Mouse (Mus musculus) retina, embryonic 14.5 days (tissue): ENCODE measurements around the gene Leap2.

ENCODE experiments used
- DNase-seq: peaks from one replicate; pipeline ENCODE4 v3.0.0-alpha.2; 2015; ENCODE audit warnings: low spot score

Gene Leap2

DNA sequence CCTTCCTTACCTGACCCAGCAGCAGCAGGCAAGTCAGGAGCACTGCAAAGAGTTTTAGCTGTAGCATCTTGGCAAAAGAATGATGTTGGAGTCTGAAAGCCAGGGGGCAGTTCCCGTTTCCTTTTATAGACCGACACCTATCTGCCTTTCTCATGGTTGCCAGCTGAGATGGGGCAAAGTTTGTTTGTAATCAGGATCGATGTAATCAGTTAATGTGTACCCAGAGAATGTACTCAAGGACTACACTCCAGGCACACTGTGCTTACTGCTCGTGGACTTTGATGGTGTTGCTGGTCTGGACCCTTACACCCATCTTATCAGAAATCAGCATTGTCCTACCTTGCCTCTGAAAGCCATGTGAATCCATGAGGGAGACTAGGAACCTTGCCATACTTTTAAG is at the start of gene Leap2:
Gene Leap2 (minus strand): TSS at position 135 of the 400 bp plus-strand sequence.
- no peak for DNase-seq

DNA sequence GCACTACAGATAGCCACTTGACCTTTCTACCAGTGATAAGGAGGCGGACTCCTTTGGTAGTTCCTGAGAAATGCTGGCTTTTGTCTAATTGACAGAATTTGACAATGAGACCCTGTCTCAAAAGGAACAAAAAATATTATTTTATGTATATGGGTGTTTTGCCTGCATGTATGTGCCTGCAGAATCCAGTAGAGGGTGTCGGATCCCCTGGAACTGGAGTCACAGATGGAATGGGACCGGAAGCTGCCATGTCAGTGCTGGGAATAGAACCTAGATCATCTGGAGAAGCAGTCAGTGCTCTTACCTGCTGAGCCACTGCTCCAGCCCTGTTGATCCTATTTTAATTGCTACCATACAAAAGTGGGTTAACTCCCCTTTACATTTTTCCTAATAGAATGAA is 49.7 kb upstream of the Leap2 start:
- no peak for DNase-seq

DNA sequence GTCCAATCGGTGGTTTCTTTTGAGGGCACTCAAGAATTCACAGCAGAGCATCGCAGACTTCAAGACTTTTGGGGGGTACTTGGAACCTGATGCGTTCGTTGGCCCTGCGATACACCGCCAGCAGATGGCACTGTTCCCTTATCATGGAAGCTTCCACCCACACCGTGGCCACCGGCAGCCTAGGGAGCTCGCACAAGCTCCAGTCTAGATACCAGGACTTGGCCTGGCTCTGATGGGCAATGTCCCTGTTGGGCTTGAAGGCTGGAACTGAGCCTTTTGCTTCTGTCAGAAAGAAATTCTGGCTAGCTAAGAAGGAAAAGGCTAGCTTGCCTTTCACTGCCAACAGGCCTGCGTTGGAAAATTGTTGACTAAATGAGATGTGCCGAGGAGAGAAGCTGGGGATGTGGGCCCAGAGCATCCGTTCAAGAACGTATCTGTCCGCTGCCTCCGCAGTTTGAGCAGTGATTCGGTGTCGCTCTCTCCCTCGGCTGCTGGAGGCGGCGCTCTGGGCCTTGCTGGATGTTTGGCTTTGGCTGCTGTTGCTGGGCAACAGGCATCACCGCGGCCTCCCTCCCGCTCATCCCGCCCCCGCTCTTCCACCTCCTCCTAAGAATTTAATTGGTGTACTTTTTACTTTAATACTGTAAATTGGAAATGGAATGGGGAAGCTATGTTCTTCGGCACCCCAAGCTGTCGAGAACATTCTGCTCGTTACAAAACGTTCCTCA is 47.2 kb upstream of the Leap2 start, which contains the start of gene Gm9837:
Gene Gm9837 (minus strand): TSS at position 512 of the 728 bp plus-strand sequence.
- DNase-seq = peak; percentile 96

DNA sequence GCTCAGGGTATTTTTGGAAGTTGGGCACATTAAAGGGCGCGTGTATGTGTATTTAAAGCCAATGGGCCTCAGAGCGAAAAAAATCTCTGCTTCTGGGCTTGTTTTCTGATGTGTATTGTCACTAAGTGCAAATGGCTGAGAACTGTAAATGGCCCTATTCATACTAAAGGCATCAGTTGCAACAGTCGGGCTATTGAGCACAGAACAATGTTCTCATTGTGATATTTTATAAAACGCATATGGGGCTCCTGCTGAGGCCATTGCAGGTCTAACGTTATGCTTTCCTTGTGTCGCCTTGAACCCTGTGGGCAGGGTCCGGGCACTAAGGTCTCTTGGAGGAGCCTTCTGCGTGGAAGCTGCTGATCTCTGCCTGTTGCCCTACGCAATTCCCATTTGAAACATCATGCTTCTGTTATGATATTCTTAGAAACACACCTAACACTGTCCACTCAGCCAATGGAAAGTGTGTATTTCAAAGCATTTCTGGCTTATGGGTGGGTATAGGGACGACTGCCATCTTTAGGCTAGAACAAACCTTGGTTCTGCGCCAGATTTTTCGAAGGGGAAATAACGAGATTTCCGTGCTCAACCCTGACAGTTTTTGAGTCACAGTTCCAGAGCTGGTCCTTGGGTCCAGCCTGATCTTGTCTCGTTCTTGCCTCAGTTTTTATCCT is 46.5 kb upstream of the Leap2 start:
- DNase-seq = no peak

DNA sequence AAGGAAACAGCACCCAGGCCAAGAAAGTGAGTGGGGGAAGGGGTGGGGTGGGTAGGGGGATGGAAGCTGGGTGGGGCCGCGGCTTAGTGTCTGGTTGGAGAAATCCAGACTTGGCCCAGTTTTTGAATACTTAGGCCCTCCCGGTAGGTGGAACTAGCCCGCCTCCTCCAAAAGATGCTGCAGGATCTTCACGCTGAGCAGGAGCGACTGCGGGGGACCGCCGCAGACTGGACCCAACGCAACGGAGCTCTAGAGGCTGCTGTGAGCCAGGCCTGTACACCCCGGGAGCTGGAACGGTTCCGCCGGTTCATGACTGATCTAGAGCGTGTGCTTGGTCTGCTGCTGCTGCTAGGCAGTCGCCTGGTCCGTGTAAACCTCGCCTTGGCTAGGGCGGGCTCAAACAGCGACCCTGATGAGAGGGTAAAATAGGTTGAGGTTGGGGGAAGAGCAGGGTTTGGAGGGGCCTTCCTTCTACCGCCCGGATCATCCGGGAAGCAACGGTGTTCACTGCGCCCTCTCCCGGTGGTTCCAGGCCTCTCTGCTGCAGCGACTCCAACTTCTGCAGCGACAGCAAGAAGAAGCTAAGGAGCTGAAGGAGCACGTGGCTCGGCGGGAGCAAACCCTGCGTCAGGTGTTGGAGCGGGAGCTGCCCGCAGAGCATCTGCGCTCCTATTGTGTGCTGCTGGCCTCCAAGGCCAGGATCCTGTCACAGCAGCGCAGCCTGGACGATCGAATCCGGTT is 43.4 kb upstream of the Leap2 start:
- peak; percentile 91 for DNase-seq

DNA sequence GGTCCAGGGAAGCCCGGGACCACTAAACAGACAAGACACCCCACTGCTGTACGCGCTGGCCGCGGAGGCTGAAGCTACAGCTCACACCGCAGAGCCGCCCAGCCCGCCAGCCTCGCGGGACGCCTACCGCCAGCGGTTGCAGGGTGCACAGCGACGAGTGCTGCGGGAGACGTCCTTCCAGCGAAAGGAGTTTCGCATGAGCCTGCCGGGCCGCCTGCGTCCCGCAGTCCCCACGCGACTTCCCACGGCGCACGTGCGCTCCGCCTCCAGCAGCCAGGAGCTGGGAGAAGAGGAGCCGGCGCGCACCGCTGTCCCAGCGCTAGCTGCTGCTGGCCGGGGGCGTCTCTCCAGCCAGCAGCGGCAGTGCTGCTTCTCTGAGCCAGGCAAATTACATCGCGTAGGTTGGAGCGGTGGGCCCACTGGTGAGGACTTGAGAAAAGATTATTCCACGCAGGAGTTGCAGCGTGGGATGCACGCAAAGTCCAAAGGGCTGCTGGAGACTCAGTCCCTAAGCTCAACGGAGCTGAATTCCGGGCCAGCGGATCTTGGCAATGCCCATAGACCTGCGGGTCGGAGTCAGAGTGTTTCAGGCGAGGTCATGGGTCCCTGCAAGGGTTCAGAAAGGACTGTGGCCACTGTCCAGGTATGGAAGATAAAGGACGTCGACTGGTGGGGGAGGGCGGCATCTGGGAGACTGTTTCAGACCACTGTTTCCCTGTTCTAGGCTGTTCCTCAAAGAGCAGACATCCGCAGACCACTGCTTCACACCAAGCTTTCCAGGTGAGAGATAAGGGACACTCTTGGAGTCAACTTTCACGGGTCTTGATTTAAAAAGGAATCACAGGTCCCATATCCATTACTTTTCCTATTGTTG is 40.8 kb upstream of the Leap2 start:
- DNase-seq = peak; percentile 62

DNA sequence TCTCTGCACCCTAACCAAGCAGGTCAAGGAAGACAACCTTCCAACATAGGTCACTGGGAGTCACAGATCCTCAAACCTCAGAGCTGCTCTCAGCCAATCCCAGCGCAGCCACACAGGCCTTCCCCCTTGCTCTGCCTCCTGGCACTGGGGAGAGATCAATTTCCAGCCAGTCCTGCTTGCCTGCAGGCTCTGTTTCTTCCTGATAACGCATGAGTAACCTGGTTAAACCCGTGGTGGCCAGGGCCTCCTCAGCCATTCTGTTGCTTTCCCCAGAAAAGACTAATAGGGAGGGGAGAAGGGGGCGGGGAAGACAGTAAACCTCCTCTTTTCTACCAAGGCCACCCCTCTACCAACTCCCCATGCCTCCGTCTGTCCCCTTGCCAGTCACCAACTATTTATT is 38.8 kb upstream of the Leap2 start:
- no peak for DNase-seq

DNA sequence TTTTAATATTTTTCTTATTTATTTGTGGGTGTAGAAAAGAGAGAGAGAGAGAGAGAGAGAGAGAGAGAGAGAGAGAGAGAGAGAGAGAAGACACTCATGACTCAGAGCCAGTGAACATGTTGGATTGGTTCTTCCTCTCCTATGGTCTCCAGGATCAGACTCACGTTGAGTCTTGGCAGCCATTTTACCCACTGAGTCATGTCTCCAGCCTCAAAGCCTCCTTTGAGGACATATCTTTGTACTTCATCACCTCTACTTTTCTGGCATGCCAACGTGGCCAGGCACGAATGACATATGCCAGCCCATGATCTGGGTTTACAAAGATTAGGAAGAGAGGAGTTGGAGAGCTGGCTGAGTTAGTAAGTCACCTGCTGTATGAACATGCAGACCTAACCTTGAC is 37.2 kb upstream of the Leap2 start:
- DNase-seq = no peak

DNA sequence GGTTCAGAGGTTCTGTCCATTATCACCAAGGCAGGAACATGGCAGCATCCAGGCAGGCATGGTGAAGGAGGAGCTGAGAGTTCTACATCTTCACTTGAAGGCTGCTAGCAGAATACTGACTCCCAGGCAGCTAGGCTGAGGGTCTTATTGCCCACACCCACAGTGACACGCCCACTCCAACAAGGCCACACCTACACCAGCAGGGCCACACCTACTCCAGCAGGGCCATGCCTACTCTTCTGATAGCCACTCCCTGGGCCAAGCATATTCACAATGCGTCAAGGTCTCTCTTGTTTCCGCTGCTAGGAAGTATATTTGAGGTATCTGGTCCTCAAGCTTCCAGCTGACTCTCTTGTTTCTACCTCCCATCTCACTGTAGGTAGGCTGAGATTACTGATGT is 36.0 kb upstream of the Leap2 start:
- no peak for DNase-seq

DNA sequence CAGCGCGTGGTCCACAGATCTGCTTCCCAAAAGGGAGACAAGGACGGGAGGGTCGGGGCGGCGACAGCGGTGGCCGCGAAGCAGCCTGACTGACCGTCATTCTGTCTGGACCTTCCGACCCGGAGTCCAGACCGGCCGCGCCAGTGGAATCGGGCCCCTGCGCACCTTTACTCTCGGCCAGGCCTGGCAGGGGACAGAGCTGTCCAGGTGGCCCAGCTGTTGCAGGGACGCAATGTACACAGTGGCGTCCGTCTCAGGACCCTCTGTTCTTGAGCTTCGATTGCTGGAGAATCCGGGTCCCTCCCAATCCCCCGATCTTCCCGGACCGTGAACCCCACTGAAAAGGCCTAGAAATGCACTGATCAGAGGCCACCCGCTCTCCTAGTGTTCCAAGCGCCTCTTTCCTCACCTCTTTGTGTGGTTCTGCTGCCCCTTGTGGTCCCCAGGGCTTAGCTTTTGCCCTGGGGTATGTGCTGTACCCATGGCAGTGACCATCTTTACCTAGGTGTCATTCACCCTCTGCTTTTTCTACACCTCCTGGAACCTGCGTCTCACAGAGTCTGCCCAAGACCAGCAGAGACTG is 34.5 kb upstream of the Leap2 start:
- DNase-seq = no peak

DNA sequence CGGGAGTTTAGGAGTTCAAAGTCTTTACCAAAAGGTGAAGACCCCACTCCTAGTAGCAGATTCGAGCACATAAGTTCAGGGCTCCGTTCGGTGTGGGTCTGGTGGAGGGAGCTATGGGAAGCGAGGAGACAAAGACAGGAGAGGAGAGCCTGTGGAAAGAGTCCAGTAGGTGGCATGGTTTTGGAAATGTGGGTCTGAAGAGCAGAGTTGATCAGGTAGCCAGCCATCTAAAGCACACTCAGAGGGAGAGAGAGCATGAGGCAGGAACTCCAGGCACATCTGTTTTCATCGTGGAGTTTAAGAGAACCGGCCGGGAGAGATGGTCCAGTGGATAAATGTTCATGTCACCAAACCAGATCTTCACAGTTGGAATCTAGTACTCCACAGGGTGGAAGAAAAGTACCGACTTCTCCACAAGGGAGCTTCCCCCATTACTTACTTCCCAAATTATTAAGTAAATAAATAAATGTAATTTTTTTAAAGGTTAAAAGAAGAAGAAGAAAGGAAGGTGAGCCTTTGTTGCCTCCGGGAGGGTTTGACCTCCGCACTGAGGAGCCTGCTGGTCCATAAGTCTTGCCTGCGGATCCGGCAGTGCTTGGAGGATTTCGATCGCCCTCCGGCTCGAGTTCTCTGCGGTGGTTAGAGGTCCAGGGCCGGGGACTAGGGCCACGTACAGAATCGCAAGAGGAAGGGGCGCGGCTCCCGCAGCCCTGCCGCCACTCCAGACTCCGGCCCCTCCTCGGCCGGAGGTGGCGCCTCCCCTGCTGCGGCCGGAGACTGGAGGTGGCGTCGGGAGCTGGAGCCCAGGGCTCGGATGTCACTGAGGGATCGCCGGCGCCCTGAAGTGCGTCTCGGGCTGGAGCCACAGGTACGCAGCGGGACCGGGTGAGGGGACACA is 33.8 kb upstream of the Leap2 start, which contains the start of the genes Gm10447 and Shroom1:
Gene Gm10447 (minus strand): TSS at position 637 of the 898 bp plus-strand sequence.
Gene Shroom1 (plus strand): TSS at position 732 of the 898 bp plus-strand sequence.
- peak; percentile 67 for DNase-seq

DNA sequence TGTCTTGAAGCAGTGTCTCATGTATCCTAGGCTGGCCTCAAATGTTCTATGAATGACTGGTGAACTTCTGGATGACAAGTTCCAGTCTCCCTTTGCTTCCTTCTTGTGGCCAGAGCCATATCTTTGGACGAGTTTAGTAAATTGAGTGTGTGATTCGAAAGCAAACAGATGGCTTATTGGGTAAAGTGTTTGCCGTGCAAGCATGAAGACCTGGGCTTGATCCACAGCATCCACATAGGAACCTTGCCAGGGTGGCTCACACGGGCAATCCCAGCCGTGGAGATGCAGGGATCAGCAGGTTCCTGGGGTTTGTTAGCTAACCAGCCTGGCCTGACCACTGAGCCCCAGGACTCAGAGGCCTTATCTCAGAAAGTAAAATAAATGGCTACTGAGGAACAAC is 30.1 kb upstream of the Leap2 start:
- no peak for DNase-seq

DNA sequence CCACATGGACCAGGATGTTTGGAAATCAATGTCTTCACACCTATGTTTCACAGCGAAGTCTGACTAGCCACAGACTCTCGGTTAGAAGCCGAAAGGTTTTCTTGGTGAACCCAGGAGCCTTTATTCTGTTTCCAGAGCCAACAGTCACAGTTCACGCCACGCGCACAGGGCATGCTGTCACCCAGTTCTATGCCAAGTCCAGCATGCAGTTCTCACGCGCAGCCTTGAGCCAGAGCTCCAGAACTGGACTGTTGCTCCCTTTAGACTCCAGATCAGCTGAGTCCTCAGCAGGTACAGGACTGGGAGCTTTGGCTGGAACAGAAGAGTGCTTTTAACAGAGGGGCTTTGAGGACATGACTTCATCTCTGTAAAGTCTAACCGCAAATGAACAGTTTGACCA is 29.4 kb upstream of the Leap2 start:
- no peak for DNase-seq

DNA sequence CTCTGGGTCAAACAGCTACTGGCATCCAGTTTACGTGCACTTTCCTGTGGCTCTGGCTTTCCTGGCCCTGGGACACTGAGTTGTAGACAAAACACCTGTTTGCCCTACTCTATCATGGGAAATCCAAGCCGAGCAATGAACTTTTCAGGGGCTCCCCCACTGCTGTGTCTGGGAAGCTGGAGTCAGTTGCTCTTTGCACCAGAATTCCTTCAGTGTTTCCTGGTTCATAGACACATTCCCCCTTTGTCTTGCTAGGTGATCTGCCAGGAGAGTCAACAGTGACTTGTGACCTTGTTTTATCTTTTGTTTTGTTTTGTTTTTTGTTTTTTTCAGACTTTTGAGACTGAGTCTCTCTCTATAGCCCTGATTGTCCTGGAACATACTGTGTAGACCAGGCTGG is 28.4 kb upstream of the Leap2 start:
- DNase-seq = no peak

DNA sequence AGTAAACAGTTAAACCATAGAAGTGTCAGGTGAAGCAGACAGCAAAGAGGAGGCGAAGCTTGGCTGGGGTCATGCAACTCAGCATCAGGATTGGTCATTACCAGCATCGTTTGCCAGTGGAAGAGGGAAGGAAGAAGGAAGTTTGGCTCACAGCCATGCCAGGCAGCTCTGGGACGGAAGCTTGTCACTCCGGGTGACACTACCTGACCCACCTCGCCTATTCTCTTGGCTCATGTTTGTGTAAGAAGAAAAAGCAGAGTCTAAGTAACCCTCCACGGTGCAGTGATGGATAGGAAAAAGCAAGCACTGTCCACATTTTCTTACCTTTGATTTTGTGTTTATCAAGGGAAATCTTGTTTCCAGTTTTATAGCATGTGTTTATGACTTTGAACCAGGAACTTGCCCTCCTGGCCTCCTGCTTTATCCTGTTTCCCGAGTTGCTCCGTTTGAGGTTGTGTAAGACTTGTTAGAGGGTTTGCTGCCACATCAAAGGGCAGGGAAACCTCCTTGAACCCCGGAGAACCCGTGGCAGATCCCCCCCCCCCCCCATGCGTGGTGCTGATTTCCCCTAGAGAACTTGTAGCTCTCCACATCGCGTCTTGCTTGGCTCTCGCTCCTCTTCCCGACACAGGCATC is 27.2 kb upstream of the Leap2 start:
- DNase-seq = no peak

DNA sequence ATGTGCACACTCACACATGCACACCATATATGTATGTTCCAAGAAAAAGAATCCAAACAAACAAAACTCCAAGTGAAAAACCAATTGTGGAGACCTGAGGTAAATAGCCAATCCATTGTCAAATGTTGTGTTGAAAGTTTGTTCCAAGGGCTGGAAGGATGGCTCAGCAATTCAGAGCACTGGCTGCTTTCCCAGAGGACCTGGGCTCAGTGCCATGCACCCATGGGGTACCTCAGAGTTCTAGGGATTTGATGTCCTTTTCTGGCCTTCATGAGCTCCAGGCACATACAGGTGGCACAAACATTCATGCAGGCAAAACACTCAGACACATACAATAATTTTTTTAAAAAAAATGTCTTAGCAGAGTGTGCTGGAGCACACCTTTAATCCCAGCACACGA is 25.6 kb upstream of the Leap2 start:
- DNase-seq = no peak

DNA sequence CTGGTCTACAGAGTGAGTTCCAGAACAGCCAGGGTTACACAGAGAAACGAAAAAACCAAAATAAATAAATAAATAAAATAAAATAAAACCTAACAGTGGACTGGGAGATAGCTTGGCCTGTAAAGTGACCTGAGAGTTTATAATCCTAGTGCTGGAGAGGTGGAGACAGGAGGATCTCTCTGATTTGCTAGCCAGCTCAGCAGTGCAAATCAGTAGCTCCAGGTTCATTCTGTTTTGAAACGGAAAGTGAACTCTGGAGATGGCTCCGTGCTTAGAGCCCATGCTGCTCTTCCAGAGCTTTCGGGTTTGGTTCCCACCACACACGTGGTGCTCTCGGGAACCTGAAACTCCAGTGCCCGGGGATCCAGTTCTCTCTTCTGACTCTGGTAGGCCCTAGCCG is 25.0 kb upstream of the Leap2 start:
- DNase-seq = no peak

DNA sequence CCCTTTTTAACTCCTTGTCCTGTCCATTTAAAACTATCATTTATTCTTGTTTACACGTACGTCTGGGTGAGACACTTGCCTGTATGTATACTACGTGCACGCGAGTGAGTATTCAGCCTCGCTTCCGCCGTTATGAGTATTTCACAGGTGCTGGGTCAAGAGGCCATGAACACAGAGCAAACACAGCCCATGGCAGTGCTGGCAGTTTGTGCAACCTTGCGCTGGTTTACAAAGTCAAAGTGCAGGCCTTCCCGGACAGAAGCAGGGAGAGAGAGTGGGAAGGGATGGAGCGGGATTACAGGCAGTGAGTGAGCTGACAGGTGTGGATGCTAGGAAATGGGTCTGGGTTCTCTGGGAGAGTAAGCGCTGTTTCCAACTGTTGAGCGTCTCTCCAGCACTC is 23.2 kb upstream of the Leap2 start:
- DNase-seq = no peak

DNA sequence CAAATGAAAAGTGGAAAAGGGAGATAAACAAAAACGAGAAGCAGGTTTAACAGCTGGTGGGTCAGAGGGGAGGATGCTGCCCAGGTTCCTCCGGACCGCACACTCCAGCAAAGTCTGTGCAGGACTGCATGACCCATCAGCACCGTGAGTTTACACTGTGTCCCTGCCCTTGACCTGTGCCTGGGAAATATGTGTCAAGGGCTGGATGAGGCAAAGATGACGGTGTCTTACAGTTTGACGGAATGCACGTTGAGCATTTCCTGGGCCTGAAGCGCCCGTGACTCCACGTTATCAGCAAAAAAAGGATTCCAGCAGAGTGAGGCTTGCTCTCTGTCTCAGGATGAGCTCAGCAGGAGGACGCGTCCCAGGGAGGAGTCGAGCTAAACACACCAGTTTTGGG is 22.6 kb upstream of the Leap2 start:
- no peak for DNase-seq

DNA sequence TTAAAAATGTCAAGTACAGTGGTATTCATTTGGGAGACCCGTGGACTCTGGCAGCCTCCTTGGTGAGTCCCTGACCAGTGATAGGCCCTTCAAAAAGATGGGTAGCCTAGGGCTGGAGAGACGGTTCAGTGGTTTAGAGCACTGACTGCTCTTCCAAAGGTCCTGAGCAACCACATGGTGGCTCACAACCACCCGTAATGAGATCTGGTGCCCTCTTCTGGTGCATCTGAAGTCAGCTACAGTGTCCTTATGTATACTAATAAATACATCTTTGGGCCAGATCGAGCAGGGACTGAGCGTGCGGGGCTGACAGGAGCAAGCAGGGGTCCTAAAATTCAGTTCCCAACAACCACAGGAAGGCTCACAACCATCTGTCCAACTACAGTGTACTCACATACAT is 20.9 kb upstream of the Leap2 start:
- no peak for DNase-seq
